Mouse (Mus musculus) midbrain, embryonic 16.5 days (tissue): ENCODE measurements around the gene Sept9. TPM values are rescaled to one million over a fixed set of nuclear protein-coding genes. Genes with fewer than 3 reads are reported as not detected.
"Not testable (repeated sequence)": the region's sequence is repeated elsewhere in the genome, so short reads cannot be mapped to it uniquely, and the experiment has no call there.

Source experiments
- ATAC-seq: fragments of 200-750 bp; cut with Nextera tagmentation; 2 replicates; pipeline ENCODE4 v1.8.0; 2017; ENCODE audit warnings: moderate TSS enrichment
- H3K27ac ChIP-seq: fragments of 300-500 bp; sonication (generic); 2 replicates; pipeline ENCODE4 v1.5.1; 2014; ENCODE audit warnings: mild to moderate bottlenecking, low read length, mixed read lengths
- H3K27me3 ChIP-seq: fragments of 300-500 bp; sonication (generic); 2 replicates; pipeline ENCODE4 v1.6.1; 2014; ENCODE audit warnings: low read depth, low read length, mixed read lengths; ENCODE audit not compliant: control insufficient read depth, insufficient read depth
- H3K36me3 ChIP-seq: fragments of 300-500 bp; sonication (generic); 2 replicates; pipeline ENCODE4 v1.6.1; 2014; ENCODE audit warnings: mild to moderate bottlenecking, low read length, moderate library complexity, mixed read lengths; ENCODE audit not compliant: control insufficient read depth, insufficient read depth
- H3K4me1 ChIP-seq: fragments of 300-500 bp; sonication (generic); 2 replicates; pipeline ENCODE4 v1.6.1; 2014; ENCODE audit warnings: mild to moderate bottlenecking, low read length, mixed read lengths; ENCODE audit not compliant: control insufficient read depth, insufficient read depth
- H3K4me2 ChIP-seq: fragments of 300-500 bp; sonication (generic); 2 replicates; pipeline ENCODE4 v1.6.1; 2014; ENCODE audit warnings: mild to moderate bottlenecking, low read length, mixed read lengths
- H3K4me3 ChIP-seq: fragments of 300-500 bp; sonication (generic); 2 replicates; pipeline ENCODE4 v1.5.1; 2014; ENCODE audit warnings: low read depth, mild to moderate bottlenecking, low read length, moderate library complexity, mixed read lengths
- H3K9ac ChIP-seq: fragments of 300-500 bp; sonication (generic); 2 replicates; pipeline ENCODE4 v1.6.1; 2014; ENCODE audit warnings: low read depth, low read length, mixed read lengths
- H3K9me3 ChIP-seq: fragments of 300-500 bp; sonication (generic); replicated peaks from 2 replicates; pipeline ENCODE4 v1.6.1; 2014; ENCODE audit warnings: mild to moderate bottlenecking, low read length, mixed read lengths; ENCODE audit not compliant: control insufficient read depth, poor library complexity, severe bottlenecking
- WGBS: fragments of 180-500 bp; shearing (Covaris S2); extraction: QIAGEN DNeasy Blood & Tissue Kit; methylation state at CpG from one replicate; pipeline ENCODE4 v1.1.7; 2014; 5-methylcytosine and 5-hydroxymethylcytosine counted together
- polyA plus RNA-seq: library from polyadenylated mRNA; unstranded; fragments of >200 nt; fragmentation: Nextera tagmentation; extraction: Ambion mirVana; gene quantifications from 2 replicates; pipeline ENCODE4 v1.2.1, GENCODE M21; 2015

Sept9 gene
- polyA plus RNA-seq, 1 experiment from 2014 or later = 103 TPM

GRCm38 (mm10) chr11:117322730-117323579 lies 123.5 kb downstream of the Sept9 start:
- Histone ChIP-seq H3K4me3 (no peak overlapping the region), H3K27me3 (no peaks in the 10 kb centered on the region), H3K4me2 (no peak overlapping the region), H3K4me1 (peaks cover 14% of the 10 kb centered on the region), H3K36me3 (no peaks in the 10 kb centered on the region), H3K27ac (no peak overlapping the region), H3K9ac (no peak overlapping the region), H3K9me3 (no peaks in the 10 kb centered on the region)
- WGBS = 93% methylated on average over 15 of the region's 15 CpGs
- no peak for ATAC-seq

DNA sequence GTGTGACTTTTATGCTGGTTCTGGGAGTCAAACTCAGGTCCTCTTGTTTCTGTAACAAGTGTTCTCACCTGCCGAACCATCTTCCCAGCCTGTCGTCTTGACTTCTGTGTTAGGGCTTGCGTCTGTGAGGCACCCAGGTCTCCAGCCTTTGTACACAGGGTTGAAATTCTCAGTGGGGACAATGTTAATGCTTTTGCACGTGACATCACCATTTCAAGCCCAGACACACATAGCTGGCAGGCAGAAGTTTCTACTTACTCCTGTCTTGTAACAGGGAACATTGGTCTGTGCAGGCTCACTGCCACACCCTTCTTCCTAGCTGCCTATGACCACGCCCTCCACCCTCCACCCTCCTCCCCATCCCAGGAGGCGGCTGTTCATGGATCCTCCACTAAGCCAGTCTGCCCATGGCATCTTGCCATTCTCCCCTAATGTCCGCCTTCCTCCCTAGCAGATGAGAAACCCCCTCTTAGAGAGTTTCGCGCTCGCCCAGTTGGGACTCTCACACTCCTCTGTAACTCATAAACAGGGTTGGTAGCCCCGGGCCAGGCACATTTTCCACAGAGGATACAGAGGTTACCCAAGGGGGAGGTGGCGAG lies 124.6 kb downstream of the Sept9 start:
- no peaks in the 10 kb centered on the region for H3K27me3 ChIP-seq
- H3K4me3 ChIP-seq = no peak overlapping the region
- 75% methylated on average over 12 of the region's 12 CpGs for WGBS
- no peak overlapping the region for H3K27ac ChIP-seq
- no peaks in the 10 kb centered on the region for H3K36me3 ChIP-seq
- no peak for ATAC-seq
- peaks cover 12% of the 10 kb centered on the region for H3K4me1 ChIP-seq
- H3K9me3 ChIP-seq = no peaks in the 10 kb centered on the region
- no peak overlapping the region for H3K9ac ChIP-seq
- no peak overlapping the region for H3K4me2 ChIP-seq

DNA sequence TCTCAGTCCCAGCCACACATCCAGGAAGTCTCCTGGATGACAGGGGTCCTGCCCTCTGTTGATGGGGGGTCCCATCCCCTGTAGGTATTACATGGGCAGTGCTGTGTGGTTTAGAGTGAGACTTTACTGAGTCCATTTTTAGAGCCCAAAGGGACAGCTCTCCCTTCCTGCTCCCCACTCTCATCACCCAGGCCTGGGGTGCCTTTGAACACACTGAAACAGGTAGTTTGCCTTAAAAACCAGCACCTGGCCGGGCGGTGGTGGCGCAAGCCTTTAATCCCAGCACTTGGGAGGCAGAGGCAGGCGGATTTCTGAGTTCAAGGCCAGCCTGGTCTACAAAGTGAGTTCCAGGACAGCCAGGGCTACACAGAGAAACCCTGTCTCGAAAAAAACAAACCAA lies 125.3 kb downstream of the Sept9 start:
- H3K27ac ChIP-seq, H3K9ac ChIP-seq, H3K4me3 ChIP-seq, H3K9me3 ChIP-seq, H3K36me3 ChIP-seq, H3K4me2 ChIP-seq, H3K27me3 ChIP-seq, ATAC-seq: not testable (repeated sequence)
- 99% methylated on average over 5 of the region's 5 CpGs for WGBS
- H3K4me1 ChIP-seq = peaks cover 11% of the 10 kb centered on the region

- ATAC-seq = no peak
- H3K4me1 ChIP-seq = peaks cover 7% of the 10 kb centered on the region; the same call in 1 of the 2 replicates
- H3K9me3 ChIP-seq = no peaks in the 10 kb centered on the region
- no peak overlapping the region for H3K4me2 ChIP-seq
- WGBS = 78% methylated on average over 5 of the region's 5 CpGs
- H3K27me3 ChIP-seq = no peaks in the 10 kb centered on the region
- no peak overlapping the region for H3K27ac ChIP-seq
- no peak overlapping the region for H3K9ac ChIP-seq
- H3K4me3 ChIP-seq = no peak overlapping the region
- no peaks in the 10 kb centered on the region for H3K36me3 ChIP-seq
Observed at GRCm38 (mm10) chr11:117325131-117325467, 125.6 kb downstream of the Sept9 start.

DNA sequence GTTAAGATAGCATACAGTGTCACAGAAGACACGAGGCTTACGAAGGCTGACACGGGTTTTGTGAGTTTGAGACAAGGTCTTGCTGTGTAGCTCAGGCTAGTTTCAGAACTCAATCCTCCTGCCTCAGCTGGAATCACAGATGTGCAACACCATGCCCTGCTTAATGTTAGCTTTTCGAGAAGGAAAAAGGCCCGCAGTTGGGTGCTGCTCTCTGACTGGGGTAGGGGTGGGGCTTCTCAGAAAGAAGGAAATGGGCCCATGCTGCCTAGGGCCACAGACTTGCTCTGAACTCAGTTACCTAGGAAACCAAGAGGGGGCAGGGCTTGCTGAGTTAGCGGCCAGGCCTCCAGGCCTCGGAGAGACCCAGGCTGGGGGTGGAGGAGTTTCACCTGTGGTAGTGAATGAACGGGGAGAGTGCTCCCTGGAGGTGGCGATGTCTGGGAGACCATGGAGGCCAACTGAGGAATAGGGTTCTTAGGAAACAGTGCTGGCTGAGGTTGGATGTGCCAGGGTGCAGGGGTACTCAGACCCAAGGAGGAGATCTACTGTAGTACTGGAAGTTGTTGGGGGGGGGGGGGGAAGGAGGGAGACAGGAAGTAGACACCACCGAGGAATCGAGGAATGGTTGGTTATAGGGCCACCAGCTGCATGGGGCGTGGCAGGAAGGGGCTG lies 126.1 kb downstream of the Sept9 start:
- no peaks in the 10 kb centered on the region for H3K9me3 ChIP-seq
- H3K36me3 ChIP-seq = no peaks in the 10 kb centered on the region
- H3K9ac ChIP-seq = no peak overlapping the region
- no peak overlapping the region for H3K4me3 ChIP-seq
- peaks cover 8% of the 10 kb centered on the region for H3K4me1 ChIP-seq
- H3K27ac ChIP-seq = no peak overlapping the region
- 44% methylated on average over 12 of the region's 12 CpGs for WGBS
- no peak overlapping the region for H3K4me2 ChIP-seq
- H3K27me3 ChIP-seq = no peaks in the 10 kb centered on the region
- ATAC-seq = no peak

- H3K9me3 ChIP-seq = no peaks in the 10 kb centered on the region
- H3K36me3 ChIP-seq = no peaks in the 10 kb centered on the region
- no peak overlapping the region for H3K9ac ChIP-seq
- peaks cover 14% of the 10 kb centered on the region for H3K4me1 ChIP-seq
- WGBS = 69% methylated on average over 4 of the region's 4 CpGs
- H3K4me2 ChIP-seq = no peak overlapping the region
- no peaks in the 10 kb centered on the region for H3K27me3 ChIP-seq
- no peak overlapping the region for H3K4me3 ChIP-seq
- no peak for ATAC-seq
- no peak overlapping the region for H3K27ac ChIP-seq
Observed at GRCm38 (mm10) chr11:117326140-117326725, 126.8 kb downstream of the Sept9 start.

- Histone ChIP-seq H3K4me3 (no peak overlapping the region), H3K4me2 (no peak overlapping the region), H3K36me3 (no peaks in the 10 kb centered on the region), H3K9ac (no peak overlapping the region), H3K27ac (no peak overlapping the region), H3K27me3 (no peaks in the 10 kb centered on the region), H3K9me3 (no peaks in the 10 kb centered on the region), H3K4me1 (peaks cover 19% of the 10 kb centered on the region)
- ATAC-seq = no peak
- 67% methylated on average over 16 of the region's 16 CpGs for WGBS
Observed at GRCm38 (mm10) chr11:117326867-117327600, 127.6 kb downstream of the Sept9 start.

GRCm38 (mm10) chr11:117327633-117328032 lies 128.2 kb downstream of the Sept9 start:
- Histone ChIP-seq H3K27me3 (no peaks in the 10 kb centered on the region), H3K4me1 (peaks cover 19% of the 10 kb centered on the region), H3K4me3 (no peak overlapping the region), H3K36me3 (no peaks in the 10 kb centered on the region), H3K9ac (no peak overlapping the region), H3K27ac (no peak overlapping the region), H3K4me2 (no peak overlapping the region), H3K9me3 (no peaks in the 10 kb centered on the region)
- WGBS = 88% methylated on average over 5 of the region's 5 CpGs
- no peak for ATAC-seq
